Mouse (Mus musculus) layer of hippocampus, adult 8-10 months (tissue): ENCODE results near the gene Iqcm. TPM values are rescaled to one million over a fixed set of nuclear protein-coding genes. Genes with fewer than 3 reads are reported as not detected.
"Not testable (repeated sequence)": the region's sequence is repeated elsewhere in the genome, so short reads cannot be mapped to it uniquely, and the experiment has no call there.

Experiments used
- DNase-seq, 2 experiments: peaks; one replicate each; pipeline ENCODE4 v3.0.0; 2022; ENCODE audit warnings: low spot score in 2 of 2
- total RNA-seq, 4 experiments: library from RNA; stranded (reverse); gene quantifications; 2 replicates each; pipeline ENCODE4 v1.2.4; 2022

The Iqcm gene
- under 1 TPM; 0.34 to 0.53 (median 0.44) TPM for total RNA-seq

DNA sequence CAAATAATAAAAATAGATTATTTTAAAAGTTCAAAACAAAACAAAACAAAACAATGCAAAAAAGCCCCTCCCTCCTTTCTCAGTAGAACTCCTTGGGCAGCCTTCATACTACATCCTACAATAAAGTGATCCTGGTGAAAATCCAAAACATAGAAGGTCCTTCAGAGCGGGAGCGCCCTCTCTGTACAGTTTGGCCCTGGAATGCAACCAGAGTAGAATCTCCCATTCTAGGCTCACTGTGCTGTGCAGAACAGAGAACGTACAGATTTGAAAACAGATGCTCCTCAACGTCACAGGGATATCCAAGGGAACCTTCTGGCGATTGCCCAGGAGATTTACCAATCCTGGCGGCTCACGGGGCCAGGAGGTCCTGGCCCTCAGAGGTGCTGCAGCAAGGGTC is at the start of gene Iqcm:
Iqcm (plus strand) TSS at position 301 of the 400 bp plus-strand sequence.
- DNase-seq: no peak

DNA sequence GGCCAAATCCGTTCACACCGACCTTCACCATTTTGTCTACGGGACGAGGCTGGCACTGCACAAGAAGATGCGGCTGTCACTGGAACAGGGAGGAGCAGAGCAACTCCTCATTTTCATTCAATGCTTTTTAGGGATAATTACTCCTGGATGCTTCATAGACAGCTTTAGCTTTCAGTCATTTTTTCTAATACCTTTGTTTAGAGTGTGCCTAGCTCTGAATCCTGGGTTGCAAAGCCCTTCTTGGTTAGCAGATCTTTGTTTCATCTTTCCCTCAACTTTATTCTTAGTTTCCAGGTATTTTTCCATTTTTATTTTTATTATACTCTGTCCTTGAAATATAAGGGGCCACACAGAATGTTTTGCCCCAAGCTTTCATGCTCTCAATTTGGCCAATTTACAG is 42.0 kb upstream of the Iqcm start, which contains the start of gene Gm10358:
Gm10358 (minus strand) TSS at position 101 of the 400 bp plus-strand sequence.
- DNase-seq: no peak

DNA sequence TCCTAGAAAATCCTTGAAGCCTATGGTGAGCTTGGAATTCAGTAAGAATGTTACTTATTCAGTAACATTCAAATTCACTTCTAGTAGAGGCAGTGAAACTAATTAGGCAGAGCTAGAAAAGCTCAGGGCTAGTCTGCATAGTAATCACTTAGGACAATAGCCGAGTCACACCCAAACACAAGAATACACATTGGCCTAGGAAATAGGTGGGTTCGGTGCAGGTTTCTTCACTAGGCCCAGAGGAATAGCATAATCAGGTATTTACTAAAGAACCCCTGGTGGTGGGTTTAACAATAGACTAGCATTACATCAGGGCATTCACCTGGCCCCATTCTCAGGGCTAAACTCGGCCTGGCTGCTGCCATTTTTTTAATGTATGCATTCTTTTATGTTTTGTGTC is 32.8 kb upstream of the Iqcm start:
- not testable (repeated sequence) for DNase-seq

DNA sequence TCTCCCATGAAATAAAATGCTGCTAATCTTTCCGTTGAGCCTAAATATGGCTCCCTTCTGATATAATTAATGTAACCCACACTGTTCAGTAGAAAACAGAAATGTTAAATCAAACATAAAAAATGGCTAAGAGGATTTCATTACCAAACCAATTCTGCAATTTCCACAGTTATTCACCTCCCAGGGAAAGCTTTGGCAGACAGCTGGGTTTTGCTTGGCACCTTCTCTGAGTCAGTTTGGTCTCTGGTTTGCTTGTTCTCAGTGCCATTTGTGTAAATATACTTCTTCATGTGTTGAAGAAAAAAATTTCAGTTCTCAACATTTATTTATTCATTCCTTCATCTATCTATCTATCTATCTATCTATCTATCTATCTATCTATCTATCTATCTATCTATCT is 28.3 kb downstream of the Iqcm start:
- peak; percentile 9 to 33 for DNase-seq

DNA sequence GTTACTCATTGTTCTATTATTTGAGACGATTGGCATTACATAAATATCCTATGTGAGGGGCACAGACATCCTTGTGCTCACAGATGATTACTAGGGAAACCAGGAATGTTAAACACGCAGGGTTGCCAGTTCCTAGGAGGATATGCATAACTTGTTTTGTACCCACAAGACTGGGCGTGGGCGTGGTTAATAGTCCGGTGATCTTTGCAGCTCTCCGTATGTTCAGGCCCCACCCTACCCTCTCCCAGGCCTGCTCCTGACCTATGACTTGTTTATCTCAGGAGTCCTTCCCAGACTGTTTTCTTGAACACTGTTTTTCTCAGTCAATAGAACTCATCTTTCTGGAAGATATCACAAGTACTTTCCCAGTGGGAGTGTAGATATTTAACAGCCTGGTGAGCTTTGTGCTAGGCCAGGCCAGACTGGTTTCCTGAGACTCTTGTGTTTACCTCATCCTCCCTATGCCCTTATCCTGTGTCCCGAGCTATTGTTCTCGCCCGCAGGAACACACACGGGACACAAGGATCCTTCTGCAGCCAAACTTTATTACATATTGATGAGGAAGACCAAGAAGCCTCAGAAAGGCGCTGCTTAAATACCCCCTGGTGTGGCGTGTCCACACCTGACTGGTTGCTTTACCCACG is 40.7 kb downstream of the Iqcm start:
- DNase-seq: no peak

DNA sequence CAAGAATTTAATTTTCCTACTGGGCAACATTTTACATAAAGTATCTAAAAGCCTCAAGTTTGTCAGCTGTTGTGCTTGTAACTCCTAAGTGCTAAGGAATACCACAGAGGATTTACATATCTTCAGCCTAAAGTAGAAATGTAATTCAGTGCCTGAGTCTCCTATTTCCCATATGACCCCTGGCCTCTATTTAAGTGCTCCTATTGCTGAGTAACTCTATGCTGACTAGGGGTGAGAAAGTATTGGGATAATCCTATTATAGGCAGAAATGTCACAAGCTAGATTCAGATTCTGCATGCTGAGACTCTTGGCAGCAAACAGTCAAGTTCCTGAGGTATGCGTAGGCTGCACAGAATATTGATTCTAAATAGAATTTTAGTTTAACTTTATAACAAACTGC is 60.8 kb downstream of the Iqcm start:
- no peak for DNase-seq

DNA sequence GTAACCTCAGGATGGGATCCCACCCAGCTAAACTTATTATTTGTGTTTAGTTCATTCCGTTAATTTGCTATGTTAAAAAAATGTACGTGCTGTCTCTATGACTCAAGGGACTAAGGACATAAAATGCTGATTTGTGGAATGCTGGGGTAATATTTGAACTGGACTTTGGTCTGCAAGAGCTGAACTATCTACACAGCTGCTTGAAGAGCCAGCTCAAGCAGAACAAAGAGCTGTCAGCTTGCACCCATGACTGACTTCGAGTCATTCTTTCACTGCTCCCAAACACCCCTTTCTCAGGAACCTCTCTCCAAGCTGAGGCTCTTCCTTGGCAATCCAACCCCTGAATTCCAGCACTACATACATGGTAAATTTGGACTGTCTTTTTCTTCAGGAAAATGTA is 65.3 kb downstream of the Iqcm start:
- no peak for DNase-seq

DNA sequence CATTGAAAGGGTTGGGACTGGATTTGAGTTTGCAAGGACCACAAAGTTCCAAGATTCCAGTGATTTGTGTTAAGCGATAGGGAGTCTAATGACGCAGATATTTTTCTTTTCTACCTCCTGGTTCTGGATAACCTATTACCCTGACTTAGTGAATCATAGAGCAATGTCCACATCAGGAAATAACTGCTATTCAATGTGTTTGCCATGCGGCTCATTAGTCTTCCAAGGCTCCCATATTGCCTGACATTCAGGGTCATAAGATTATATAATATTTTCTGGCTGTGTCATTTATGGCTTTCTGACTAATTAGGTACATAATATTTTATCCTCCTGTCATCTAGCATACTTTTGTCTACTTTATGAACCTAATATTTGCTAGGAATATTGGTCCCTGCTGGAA is 100.8 kb downstream of the Iqcm start:
- DNase-seq: no peak

DNA sequence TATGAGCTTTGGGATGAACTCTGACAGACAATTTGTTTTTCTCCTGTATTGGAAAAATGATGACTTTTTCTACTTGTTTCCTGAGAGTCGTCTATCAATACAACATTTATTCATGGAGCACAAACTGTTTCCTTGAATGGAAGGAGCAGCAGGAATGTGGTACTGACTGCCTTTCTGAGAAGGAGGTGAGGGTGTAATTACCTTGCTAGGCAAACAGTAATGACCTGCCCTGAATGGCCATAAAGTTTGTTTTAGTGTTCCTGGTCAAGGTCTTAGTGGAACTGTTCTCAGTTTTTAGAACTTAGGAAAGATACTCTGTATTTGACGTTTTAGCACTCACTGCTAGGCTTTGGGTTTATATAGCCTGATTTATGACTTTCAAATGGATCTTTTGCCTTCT is 147.8 kb downstream of the Iqcm start:
- no peak for DNase-seq

DNA sequence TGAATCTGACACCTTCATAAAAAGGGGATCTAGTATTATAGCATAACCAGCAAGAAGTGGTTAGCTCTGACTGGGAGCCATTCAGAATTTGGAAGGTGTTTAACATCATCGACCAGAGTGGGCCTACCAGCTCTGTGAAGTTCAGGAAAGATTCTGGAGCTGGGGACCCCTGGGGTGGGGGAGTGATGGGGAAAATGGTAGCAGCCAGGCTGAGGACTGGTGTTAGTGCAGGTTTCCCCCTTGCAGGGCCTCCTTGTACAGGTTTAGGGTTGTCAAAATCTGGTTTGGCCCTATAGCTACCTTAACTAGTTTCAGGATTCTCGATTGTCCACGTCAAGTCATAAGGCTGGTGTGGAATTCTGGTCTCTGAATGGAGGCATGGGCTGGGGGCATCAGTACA is 194.5 kb downstream of the Iqcm start:
- DNase-seq: no peak

DNA sequence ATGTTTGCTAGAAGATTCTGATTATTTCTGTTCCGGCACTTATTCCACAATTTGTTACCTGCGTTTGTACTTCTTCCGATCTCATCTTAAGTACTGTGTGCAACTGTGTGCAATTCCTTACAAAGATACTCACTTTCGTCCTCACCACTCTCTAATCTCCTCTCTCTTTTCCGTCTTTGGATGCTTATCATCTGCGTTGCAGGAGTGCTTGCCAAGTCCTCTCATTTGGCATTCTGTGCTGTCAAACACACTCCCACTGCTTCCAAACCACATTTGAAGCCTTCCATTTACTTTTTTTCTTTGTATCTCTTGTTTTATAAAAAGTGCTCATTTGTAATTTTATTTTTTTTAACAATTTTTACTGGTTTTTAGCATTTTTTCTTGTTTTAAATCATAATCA is 210.8 kb downstream of the Iqcm start:
- peak; percentile 47 to 57 for DNase-seq

DNA sequence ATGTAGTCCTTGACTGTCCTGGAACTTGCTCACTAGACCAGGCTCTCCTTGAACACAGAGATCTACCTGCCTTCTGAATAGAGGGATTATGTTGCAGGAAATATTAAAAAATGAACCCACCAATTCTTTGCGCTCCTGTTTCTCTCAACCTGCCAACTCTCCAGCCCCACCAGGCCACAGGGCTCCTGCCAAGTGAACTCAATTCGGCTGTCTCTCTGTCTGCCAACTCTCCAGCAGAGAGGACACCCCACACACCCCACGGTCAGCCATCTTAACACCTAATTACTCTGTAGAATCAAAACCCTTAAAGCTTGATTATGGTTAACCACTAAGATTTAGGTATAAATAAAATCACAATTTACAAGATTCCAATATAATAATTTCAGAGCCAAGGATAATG is 298.1 kb downstream of the Iqcm start:
- no peak for DNase-seq

DNA sequence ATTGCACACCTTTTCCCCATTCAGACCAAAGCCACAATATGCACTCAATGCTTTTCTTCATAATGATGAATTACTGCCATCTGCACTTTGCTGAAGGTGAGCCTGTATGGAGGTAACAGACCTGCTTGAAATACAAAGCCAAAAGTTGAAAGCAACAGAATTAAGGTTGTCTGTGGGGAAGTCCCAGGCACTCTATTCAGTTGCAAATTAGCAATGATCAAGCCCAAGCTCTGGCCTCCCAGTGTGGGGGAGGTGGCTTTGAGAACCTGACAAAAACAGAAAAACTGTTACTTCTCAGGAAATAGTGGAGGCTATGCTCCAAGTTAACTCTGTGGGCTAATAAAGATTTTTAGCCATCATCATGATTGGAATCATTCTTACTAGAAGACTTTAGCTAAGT is 307.1 kb downstream of the Iqcm start:
- DNase-seq: no peak

DNA sequence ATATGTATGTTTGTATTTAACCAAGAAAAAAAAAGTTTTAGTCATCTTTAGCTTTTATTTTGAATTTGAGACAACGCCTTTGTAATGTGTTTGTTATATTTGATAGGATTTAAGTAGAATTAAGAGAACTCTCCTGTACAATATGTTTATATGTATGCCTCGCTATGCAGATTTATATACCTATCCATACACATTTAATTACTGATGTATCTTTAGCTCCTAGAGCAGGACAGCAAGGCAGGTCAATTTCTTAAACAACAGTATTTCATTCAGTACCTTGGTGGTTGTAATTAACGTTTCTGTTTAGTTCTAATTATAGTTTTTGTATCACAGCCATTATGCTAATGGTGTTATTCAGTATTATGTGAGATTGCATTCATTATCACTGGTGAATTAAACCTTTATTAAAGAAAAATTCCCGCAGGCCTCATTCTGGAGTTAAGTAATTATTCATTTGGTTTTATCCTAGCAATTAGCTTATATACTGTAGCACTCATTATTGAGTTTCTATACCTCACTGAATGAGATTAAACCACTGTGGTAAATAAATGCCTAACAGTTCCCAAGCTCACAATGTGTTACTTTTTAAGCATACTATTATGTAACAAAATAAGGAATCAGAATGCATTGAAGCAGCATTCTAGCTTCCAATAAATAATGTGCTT is 380.1 kb downstream of the Iqcm start:
- DNase-seq: no peak

DNA sequence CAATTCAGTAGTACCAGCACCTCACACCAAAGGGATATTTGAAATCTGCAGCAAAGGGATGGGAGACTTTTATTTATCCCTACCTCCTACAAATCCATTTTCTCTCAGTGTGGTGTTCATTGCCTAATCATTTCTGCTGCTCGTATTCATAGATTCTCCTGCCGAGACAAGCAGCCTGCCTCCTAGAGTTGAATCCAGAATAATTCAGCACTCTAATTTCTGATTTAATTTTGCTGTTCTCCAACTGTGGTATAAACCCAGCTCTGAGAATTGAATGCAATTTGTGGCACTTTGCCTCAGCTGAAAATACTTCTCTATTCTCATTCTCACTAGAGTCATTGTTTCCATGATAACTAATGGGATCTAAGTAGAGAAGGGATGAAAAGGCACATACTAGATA is 386.8 kb downstream of the Iqcm start:
- peak in 1 of 2 experiments; percentile 5 for DNase-seq

DNA sequence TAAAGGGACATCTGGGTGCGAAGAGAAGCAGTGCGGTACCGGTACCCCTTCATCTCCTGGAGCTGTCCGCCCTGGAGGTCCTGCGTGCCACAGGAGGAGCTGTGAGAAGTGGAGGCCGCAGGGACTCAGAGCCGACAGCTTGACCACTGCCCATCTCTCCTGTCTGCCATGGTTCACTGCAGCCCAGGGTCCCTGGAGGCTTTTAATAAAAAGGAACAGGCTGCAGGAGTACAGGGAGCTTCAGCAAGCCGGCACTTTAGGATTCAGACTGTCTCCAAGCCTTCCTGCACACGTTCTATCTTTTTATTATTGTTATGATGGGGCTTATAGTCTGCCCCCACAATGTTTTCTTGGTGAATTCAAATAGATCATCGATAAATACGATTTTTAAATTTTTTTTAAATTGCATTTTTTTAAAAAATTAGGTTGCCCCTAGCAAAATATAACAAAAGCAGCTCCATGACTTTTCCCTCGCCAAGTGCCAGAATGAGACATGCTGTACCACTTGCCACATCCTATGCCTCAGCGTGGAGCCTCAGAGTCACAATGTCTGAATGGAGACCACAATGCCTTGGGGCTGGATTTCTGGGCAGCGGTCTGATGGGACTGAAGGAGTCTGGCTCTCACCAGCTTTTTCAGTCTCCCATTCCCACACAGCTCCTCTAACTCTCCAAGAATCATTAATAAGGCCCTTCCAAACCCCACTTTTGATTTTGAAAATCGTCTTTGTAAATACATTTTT is 469.3 kb downstream of the Iqcm start:
- DNase-seq: no peak

DNA sequence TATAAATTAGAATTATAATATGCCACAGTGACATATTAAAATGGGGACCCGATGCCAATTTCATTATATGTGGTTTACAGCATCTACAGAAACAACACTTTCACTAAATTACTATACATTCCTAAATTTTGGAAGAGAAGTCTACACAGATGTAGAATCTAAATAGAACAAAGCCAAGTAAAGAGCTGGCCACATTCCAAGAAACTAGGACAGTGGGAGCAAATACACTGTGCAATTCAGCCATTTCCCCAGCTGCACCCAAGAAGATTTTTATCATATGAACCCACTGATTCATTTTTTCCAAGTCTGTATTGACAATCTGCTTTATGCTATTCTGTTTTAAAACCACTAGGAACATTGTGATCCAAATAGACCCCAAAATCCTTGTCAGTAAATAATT is 500.7 kb downstream of the Iqcm start:
- no peak for DNase-seq

DNA sequence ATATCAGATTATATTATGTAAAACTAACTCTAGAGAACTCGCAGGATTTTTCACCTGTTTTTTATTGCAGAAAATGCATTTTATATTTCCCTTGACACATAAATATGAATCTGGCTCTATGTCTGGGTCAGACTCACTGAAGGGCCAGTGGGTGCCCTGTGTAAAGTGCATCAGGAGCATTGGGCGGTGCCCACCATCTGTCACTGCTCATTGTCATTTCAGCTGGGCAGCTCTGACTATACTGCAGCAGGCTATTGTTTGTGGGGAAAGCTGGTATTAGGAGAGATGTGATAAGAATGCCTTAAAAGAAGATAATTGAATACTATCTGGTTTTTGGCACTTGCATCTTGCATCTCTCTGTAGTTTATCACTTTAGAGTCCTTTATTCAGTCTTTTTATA is 507.5 kb downstream of the Iqcm start:
- no peak for DNase-seq

DNA sequence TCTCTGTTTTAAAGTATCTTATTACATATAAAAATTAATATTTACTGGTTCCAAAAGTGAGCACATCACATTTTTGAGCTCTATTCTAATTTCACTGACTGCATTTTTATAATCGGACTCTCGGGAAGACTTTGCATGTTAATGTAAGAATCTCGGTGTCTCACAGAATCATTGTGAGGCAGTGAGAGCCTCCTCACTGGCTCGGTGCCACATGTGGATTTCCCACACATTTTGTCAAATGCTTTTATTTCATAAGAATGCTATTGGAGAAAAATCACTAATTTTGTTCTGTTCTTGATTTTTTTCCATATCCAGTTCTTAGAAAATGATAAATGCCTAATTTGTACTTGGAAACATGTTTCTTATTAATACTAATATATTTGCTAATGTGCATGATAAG is 570.0 kb downstream of the Iqcm start:
- DNase-seq: peak in 1 of 2 experiments; percentile 17
